Mouse (Mus musculus) small intestine, adult 2 months (tissue): ENCODE results near the gene Cdh20.

Experiments used
- CTCF ChIP-seq: fragments of 200-500 bp; IDR thresholded peaks from 2 replicates; pipeline ENCODE4 v1.5.1; 2012; ENCODE audit warnings: low read depth, mild to moderate bottlenecking, control low read depth, inconsistent platforms, low read length, moderate library complexity, mixed read lengths; ENCODE audit not compliant: insufficient replicate concordance, insufficient read length; ENCODE audit errors: extremely low read depth
- POLR2A ChIP-seq: fragments of 200-500 bp; IDR thresholded peaks from 2 replicates; pipeline ENCODE4 v1.6.1; 2012; ENCODE audit warnings: low read depth, mild to moderate bottlenecking, control low read depth, inconsistent platforms, low read length, moderate library complexity

DNA sequence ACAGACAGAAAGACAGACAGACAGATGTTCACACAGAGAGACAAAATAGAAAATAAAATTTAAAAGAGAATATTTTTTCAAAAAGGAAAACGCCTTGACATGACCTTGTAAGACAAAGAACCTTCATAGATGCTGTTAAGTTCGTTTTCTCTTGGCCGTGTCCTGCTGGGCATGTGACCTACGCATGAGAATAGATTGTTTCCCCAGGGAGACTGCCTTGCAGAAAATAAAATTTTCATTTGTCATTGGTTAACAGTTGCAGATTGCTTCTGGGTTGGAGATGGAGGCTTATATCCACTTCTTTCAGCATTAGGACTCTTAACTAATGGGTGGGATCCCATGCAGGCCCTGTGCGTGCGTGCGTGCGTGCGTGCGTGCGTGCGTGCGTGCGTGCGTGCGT is 219.2 kb downstream of the Cdh20 start:
- no peak for TF ChIP-seq POLR2A
- no peak for TF ChIP-seq CTCF
